Mouse (Mus musculus): ENCODE measurements around the gene Evpl.

- TF ChIP-seq CTCF (IDR thresholded peaks at IDR 0.05) (no peak), EP300 (IDR thresholded peaks at IDR 0.05) (no peak)
Measured at GRCm38 (mm10) chr11:116197584-116197906, 40.3 kb downstream of the Evpl start.

All from lung, postnatal 0 days (tissue).